In genomic region chr3:135437758-135438495, GRCm38 (mm10) we compare ENCODE assay signal across 8 mouse cellular contexts. TPM values are rescaled to one million over a fixed set of nuclear protein-coding genes. Genes with fewer than 3 reads are reported as not detected.
DNase-seq lines count a peak whose midpoint lies in the region; ATAC-seq lines count a peak whose summit lies in the region.

Gene Ube2d3, plus strand, starts transcription at chr3:135438149.

- DNase-seq in ES-CJ7 (ENCODE audit: low read depth, low spot score), result peak; percentile 100
- DNase-seq in cerebellum, adult 11 months, result peak; percentile 99
- peak; percentile 99 for DNase-seq in forebrain, embryonic 14.5 days (ENCODE audit: low spot score)
- DNase-seq in heart, postnatal 14 days, result peak; percentile 98 to 99
- DNase-seq in layer of hippocampus, adult 11-12 months (ENCODE audit: low spot score), result peak; percentile 99
- peak; percentile 99 for DNase-seq in lung, adult 18-20 months
- DNase-seq in testis, postnatal 14 days (ENCODE audit: low spot score), result peak; percentile 100

- H3K4me1 ChIP-seq in forebrain, embryonic 14.5 days (ENCODE audit: control insufficient read depth, insufficient read depth, low read length), result peaks cover 10% of the 10 kb centered on the region
- peaks cover 28% of the 10 kb centered on the region for H3K4me1 ChIP-seq in neural tube, embryonic 15.5 days

- peak within 1 kb of the TSS; percentile 97 for H3K9ac ChIP-seq in forebrain, embryonic 14.5 days (ENCODE audit: low read length)
- peak within 1 kb of the TSS; percentile 88 for H3K9ac ChIP-seq in neural tube, embryonic 15.5 days (replicated peaks)

- peak; percentile 95 for ATAC-seq in forebrain, embryonic 14.5 days
- peak; percentile 95 for ATAC-seq in neural tube, embryonic 15.5 days (ENCODE audit: low FRiP score)

- intact Hi-C loops in heart, postnatal 14 days (cut with DNase I), result loop anchor here (2.0 to 5.0 kb wide), 3 partner anchors 15 to 254 kb away; partner anchors contain the start of genes Cisd2 and Nfkb1

- peak within 1 kb of the TSS; percentile 79 for H3K4me3 ChIP-seq in forebrain, embryonic 14.5 days (ENCODE audit: low read depth, low read length)
- H3K4me3 ChIP-seq in neural tube, embryonic 15.5 days (replicated peaks), result peak within 1 kb of the TSS; percentile 91

- H3K36me3 ChIP-seq in forebrain, embryonic 14.5 days (ENCODE audit: control insufficient read depth, insufficient read depth, low read length), result 0 out of 2 replicates have a peak, but pooled peaks cover 6% of the 10 kb centered on the region
- H3K36me3 ChIP-seq in neural tube, embryonic 15.5 days, result 0 out of 2 replicates have a peak, but pooled peaks cover 2% of the 10 kb centered on the region

- H3K4me2 ChIP-seq in forebrain, embryonic 14.5 days (ENCODE audit: low read length), result peak within 1 kb of the TSS; percentile 96
- H3K4me2 ChIP-seq in neural tube, embryonic 15.5 days, result peak within 1 kb of the TSS; percentile 89

- H3K9me3 ChIP-seq in forebrain, embryonic 14.5 days (replicated peaks; ENCODE audit: control insufficient read depth, low read length), result no peaks in the 10 kb centered on the region
- H3K9me3 ChIP-seq in neural tube, embryonic 15.5 days (replicated peaks), result no peaks in the 10 kb centered on the region

- WGBS in forebrain, embryonic 14.5 days, result under 1% methylated on average over 53 of the region's 56 CpGs
- WGBS in neural tube, embryonic 15.5 days, result under 1% methylated on average over 56 of the region's 56 CpGs

- no peaks in the 10 kb centered on the region for H3K27me3 ChIP-seq in forebrain, embryonic 14.5 days (replicated peaks; ENCODE audit: control insufficient read depth, insufficient read depth, low read length)
- H3K27me3 ChIP-seq in neural tube, embryonic 15.5 days (replicated peaks), result no peaks in the 10 kb centered on the region

- H3K27ac ChIP-seq in forebrain, embryonic 14.5 days (ENCODE audit: low read depth, low read length), result peak within 1 kb of the TSS; percentile 100
- H3K27ac ChIP-seq in neural tube, embryonic 15.5 days (replicated peaks), result peak within 1 kb of the TSS; percentile 99

RNA-seq across cellular contexts. Expression of gene Ube2d3, which starts in this region (rescaled TPM):
- 473 and 475 TPM in 2 replicates for polyA plus RNA-seq in forebrain, embryonic 14.5 days (2014; fragmentation: Nextera tagmentation; extraction: Ambion mirVana)
- total RNA-seq in heart, postnatal 14 days (2021), result 100 to 1,000 TPM; 292 to 344 TPM
- polyA plus RNA-seq in neural tube, embryonic 15.5 days (2015; fragmentation: Nextera tagmentation; extraction: Ambion mirVana), result 331 and 389 TPM in 2 replicates

Comparison
In these comparisons a context has a peak if more than half of its experiments do, and no peak if none do; other contexts are left out.
1. Peak in every context shown above with its lines: DNase-seq, ATAC-seq, H3K4me3 ChIP-seq and H3K27ac ChIP-seq.